Mouse (Mus musculus) left cerebral cortex, postnatal 25 days (tissue): ENCODE results near the gene Gm20708. TPM values are rescaled to one million over a fixed set of nuclear protein-coding genes. Genes with fewer than 3 reads are reported as not detected.
A peak's percentile ranks its signal among the peaks of the same experiment; 100 is the strongest.
"Not testable (repeated sequence)": the region's sequence is repeated elsewhere in the genome, so short reads cannot be mapped to it uniquely, and the experiment has no call there.

Source experiments
- DNase-seq, 2 experiments: peaks; one replicate each; pipeline ENCODE4 v3.0.0; 2022; ENCODE audit warnings: low spot score in 2 of 2, mixed read lengths in 1 of 2
- intact Hi-C: fragments of 180-260 bp; cut with DNase I; formaldehyde crosslinking; loops from one replicate; pipeline ENCODE4 v1.15.1; 2025
- total RNA-seq, 2 experiments: library from RNA; stranded (reverse); gene quantifications; 2 replicates each; pipeline ENCODE4 v1.2.3; 2021

Gene Gm20708
- total RNA-seq, 2 experiments from 2014 or later, result 1.7 to 2.4 TPM

DNA sequence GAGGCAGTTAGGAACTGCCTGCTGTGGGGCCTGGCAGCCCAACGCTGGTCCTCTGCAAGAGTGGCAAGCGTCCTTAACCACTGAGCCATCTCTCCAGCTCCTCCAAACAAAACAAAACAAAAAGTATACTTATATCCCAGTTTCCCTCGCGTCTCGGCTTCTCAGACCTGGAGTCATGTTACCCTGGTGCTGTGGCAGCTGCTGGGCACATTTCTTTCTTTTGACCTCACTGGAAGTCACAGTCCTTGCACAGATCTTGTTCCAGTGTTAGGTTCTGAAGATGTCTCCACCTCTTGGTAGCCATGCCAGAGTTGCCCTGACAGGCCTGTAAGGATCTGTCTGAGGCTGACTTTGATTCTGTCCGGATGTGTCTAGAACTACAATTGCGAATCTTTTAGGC, 7.8 kb upstream of the Gm20708 start:
- intact Hi-C loops, result no loop called here
- no peak for DNase-seq

DNA sequence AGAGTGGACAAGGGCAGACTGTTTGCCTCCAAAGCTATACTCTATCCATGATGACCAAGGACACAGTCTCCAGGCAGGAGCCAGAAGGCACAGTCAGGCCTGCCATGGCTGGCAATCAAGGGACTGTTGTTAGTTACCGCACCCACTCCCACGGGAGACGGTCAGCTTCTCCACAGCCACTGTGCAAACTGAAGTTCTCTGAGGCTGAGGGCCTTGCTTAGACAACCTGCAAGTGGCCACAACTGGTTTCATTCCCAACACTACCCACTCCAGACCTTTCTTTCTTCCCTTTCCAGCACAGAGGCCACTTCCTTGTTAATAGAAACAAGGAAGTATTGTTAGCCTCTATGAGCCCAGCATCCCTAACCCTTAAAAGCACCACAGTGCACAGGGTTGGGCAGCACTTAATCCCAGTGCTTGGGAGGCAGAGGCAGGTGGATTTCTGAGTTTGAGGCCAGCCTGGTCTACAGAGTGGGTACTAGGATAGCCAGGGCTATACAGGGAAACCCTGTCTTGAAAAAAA, 6.2 kb upstream of the Gm20708 start:
- intact Hi-C loops, result no loop called here
- no peak for DNase-seq

DNA sequence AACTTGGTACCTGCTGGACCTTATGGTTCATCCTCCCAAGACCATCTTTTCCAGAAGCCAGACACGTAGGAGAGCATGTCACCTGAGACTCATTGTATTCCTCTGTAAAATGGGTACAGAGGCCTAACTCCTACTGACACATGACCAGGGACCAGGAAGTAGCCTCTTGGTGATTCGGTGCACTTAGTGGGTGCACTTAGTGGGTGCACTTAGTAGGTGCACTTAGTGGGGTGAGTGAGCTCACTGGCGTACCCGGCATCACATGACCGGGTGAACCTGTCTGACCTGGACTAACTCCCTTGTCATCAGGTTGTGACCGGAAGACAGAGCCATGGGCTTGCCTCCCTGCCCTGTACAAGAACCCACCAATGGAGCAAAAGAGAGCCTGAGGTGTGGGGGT, 2.7 kb upstream of the Gm20708 start:
- DNase-seq, result no peak
- intact Hi-C loops, result no loop called here

DNA sequence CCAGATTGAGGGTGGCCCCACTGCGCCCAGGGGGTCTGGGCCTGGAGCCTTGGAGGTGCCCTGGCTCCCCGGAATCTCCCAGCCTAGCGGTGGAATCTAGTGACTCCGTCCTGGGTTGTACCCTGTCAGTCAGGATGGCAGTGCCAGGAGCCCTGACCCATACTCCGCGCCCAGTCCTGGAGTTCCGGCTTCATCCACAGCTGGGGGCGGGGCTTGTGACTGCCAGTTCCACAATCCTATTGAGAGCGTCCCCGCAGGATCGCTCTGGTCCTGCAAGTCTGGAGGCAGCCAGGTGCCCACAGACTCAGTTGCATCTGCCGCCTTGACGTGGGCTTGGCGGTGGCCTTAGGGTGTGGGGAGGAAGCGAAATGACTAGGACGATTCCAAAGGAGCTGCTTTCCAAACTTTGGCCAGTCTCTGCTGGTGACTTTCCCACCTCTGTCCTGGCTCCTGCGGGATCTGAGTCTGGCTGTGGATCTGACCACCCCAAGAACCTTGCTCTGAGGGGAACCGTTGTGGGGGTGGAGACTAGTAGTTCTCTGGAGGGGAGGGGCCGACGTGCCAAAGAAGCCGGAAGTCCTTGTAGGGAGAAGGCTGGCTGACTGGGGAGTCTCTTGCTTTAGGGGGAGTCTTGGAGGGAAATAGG, 1.1 kb downstream of the Gm20708 start:
- DNase-seq, result peak; percentile 56 to 57
- intact Hi-C loops, result no loop called here

DNA sequence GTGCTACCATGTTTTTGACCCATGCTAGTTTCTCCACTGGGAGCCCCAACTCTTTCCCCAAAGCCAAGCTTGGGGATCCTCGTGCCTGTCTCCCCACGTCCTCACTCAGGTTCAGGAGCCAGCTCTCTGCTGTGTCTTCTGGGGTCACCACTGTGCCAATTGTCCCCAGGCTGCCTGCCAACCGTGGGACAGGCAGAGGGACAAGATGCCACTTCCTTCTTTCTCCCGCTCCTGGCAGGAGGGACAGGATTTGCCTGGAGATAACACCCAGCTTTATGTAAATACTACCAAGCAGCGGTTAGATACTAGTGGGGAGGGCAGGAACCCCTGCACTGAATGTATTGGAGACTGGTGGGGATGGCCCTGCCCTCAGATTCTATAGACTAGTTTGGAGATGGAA, 4.4 kb downstream of the Gm20708 start:
- intact Hi-C loops, result no loop called here
- DNase-seq, result no peak

DNA sequence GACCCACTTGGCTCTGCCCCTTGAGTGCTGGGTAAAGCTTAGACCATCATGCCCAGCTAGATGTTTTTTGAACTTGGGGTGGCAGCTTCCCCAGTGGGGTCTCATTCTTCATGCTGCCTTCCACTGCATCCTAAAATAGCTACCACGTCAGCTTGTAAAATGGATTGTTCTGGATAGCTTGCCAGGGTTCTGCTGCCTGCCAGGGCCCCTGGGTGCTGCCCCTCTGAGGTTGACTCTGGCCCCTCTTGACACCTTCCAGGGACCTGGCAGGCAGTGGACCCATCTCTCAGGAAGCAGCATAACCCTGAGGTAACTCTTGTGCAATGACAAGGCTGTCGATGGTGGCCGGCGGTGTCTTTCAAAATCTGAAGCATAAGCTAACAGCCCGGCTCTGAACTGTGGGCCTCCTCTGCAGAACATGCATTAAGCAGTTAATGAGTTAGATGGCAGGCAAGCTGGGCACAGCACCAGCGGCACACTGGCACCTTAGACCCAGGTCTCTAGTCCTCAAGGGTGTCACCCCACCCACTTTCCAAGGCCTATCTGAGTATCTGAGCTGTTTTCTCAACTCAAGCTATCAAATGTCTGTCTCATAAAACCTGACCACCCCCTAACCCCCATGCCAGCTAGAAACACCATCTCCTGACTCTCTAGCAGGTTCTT, 5.4 kb downstream of the Gm20708 start:
- intact Hi-C loops, result no loop called here
- DNase-seq, result no peak

DNA sequence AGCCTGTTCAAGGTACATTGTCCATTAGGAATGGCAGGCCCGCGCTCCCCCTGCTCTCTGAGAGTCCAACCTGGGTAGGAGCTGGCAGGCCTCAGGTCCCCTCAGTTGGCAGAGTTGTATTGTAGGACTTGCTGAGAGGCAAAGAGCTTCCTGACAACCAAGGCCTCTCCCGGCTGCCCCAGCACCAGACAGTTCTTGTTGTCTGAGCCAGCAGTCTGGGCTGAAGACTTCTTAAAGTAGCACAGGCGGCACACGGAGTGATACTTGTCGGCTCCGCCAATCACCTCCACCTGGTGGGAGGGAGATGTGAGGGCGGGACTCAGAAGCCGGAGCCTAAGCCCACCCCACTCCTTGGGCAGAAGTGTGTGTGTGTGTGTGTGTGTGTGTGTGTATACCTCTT, 6.4 kb downstream of the Gm20708 start:
- intact Hi-C loops, result not testable (repeated sequence)
- DNase-seq, result peak in 1 of 2 experiments; percentile 31

DNA sequence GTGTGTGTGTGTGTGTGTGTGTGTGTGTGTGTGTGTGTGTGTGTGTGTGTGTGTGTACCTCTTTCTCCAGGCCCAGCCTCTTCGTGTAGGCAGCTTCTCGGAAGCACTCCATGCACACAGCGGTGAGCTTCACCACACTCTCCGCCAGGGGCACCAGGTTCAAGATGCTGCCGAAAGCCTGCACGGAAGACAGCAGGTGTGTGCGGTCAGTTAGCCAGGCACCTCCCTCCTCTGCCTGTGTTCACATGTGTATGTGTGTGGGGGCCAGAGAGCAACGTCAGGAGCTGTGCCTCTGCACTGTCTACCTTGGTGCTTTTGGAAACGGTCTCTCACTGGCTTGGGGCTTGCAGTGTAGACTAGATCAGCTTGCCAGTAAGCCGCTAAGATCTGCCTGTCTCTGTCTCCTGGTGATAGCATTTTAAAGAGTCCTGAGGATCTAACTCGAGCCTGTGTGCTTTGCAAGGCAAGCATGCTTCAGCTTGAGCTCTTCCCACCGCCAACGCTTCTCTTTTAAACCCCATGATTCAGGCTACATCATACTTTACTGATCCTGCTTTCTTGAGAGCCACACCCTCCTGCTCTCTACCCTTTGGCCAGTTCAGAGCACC, 7.0 kb downstream of the Gm20708 start:
- peak in 1 of 2 experiments; percentile 53 for DNase-seq
- intact Hi-C loops, result no loop called here

DNA sequence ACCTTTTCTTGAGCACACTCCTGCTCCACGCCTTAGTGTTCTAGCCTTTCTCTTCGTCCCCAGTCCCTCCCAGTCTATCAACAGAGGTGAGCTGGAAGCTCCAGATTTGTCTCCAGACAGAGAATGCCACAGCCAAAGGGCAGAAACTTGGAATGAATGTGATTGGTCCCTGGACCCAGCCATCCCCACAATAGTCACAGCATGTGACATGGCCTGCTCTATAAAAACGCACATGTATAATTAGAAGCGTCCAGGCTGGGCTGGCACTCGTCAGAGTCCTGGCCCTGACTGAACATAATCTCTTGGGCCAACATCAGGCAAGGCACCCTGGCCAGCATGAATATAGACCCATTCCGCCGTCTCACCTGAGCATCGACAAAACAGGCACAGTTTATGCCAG, 9.6 kb downstream of the Gm20708 start:
- intact Hi-C loops, result no loop called here
- no peak for DNase-seq

DNA sequence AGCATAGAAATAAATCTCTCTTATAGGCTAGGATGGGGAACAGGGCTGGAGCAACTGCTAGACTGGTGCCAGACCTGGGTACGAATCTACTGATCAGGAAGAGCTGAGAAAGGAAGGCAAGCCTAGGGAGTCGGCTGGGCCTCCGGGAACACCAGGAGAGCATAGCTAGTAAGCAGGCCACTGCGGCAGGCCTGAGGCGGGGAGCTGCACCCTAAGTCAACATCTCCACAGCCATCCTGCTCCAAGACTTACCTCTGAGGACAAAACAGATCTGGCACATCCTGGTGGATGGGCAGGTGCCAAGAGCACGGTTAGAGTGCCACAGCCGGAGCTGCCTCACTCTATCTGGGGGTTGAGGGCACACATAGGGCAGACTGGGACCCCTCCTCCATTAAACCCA, 10.7 kb downstream of the Gm20708 start:
- intact Hi-C loops, result loop anchor here (5.0 to 10.0 kb wide), 2 partner anchors 453 to 575 kb away; no protein-coding TSS in a partner anchor
- DNase-seq, result no peak

DNA sequence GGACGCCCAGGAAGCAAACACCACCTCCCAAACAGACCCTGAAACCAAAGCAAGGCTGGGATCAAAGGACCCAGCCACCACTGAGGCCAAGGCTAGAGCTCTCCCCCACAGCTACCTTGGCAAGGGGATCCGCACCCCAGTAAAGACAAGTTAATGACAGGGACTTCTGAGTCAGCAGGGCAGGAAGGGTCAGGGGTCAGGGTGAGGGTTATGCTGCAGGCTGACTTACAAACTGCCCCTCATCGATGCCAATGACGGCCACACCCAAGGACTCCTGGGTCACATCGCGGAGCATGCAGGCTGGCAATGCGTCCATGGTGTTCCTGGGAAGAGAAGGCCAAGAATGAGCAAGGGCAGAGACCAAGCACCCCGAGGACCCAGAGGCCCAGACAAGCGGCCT, 12.4 kb downstream of the Gm20708 start:
- no peak for DNase-seq
- intact Hi-C loops, result loop anchor here (5.0 to 10.0 kb wide), 2 partner anchors 455 to 577 kb away; no protein-coding TSS in a partner anchor

DNA sequence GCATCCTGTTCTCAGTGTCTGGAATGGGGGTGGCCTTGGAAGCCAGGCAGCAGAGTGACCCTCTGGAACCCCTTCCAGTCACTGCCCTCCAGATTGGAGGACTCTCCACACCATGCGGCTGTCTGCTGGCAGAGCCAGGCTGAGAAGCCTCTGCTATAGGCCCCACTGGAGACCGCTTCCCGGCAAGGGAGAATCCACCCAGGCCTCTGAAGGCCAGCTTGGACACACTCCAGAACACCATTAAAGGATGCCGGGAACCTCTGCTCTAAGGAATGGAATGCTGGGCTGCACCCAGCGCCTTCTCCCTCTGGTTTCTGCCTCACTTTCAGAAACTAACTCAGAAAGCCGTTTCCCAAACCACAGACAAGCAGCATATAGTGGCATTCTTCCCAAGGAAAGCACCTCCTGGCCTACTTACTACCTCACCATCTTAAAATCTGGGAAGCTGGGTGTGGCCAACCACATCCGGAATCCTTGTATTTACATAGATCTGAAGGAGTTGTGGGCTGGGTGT, 13.3 kb downstream of the Gm20708 start:
- intact Hi-C loops, result loop anchor here (5.0 to 10.0 kb wide), 2 partner anchors 455 to 578 kb away; no protein-coding TSS in a partner anchor
- DNase-seq, result no peak

DNA sequence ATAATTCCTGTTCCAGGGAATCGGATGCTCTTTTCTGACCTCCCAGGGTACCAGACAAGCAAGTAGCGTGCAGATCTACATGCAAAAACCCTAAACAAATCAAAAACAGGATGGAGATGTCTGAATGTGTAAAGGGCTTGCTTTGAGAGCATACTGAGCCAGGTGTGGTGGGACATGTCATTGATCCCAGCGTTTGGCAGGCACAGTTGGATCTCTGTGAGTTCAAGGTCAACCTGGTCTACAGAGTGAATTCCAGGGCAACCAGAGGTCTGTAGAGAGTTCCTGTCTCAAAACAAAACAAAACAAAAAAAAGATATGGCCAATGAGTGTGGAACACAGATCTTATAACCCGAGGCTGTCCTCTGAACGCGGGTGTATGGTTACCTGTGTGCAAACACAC, 13.9 kb downstream of the Gm20708 start:
- no peak for DNase-seq
- intact Hi-C loops, result loop anchor here (5.0 to 10.0 kb wide), 2 partner anchors 456 to 579 kb away; no protein-coding TSS in a partner anchor

DNA sequence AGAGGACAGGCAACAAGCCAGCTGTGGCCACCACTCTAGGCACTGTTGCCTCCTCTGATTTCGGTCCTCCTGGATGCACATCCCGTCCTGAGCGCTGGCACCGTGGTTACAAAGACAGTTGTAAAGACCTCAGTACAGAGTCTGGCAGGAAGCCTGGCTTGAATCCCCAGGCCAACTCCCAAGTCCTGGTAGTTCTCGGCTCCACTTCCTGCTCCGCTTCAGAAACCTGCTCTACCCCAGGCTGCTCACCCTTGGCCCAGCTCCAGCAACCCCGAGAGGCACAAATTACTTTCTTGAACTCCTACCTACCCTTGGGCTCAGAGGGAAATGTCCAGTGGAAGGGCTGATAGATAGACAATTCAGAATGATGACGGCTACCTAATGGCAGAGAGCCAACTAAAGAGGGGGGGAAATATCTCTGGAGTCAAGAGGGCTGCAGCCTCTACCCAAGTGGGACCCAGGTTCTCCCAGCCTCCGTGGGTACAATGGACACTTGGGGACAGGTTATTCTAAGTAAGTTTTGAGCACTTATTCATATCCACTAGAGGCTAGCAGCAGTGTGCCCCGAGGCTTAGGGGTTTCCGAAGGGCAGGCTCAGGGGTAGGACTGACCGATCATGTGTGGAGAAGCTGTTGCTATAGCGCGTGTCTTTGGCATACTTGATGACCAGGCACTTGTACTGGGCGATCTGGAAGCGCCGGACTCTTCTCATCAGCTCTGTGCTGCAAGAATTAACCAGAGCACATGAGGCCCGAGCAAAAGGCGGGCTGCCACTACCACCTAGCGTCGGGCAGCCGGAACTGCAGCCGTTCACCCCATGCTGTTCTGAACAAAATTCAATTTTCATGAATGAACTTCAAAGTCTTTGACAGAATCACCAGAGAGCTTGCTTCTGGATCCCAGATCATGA, 14.8 kb downstream of the Gm20708 start:
- intact Hi-C loops, result loop anchor here (1.0 to 10.0 kb wide), 6 partner anchors 34 to 580 kb away; no protein-coding TSS in a partner anchor
- DNase-seq, result peak; percentile 77 to 87

DNA sequence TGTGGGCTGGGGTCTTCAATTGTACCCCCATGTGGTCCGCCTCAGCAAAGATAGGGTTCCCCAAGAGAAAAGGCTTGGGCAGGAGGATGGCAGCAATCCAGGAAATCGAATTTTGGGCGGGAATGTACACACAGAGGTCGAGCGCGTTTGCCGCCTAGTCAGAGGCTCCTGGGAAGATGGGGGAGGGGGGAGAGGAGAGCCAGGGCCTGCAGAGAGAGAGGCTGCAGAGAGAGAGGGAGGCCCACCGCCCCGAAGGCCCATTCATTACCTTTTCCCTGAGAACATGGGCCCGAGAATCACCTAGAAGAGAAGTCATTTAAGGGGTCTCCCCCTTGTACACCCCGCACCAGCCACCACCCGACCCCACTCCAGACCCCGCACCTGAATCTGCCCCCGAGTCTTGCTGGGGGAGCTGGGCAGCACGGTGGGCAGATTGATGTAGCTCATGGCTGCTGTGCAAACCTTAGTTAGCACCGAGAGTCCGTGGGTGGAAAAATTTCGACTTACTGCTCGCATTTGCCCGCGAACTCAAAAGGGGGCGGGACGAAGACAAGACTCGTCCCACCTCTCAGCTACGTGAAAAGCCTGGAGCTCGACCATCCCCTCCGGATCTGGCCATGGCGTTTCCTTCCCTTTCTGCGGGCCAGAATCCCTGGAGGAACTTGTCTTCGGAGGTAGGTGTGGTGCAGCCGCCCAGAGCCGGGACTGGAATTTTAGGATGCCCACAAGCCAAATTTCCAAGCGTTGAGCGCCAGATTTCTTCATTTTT, 16.0 kb downstream of the Gm20708 start, which contains the start of the genes Afmid and Tk1:
Gene Afmid (plus strand): TSS at position 592 of the 769 bp plus-strand sequence.
Gene Tk1 (minus strand): TSS at position 760 of the 769 bp plus-strand sequence.
- peak in 1 of 2 experiments; percentile 54 for DNase-seq
- intact Hi-C loops, result loop anchor here (2.0 to 10.0 kb wide), 3 partner anchors 117 to 581 kb away; no protein-coding TSS in a partner anchor

DNA sequence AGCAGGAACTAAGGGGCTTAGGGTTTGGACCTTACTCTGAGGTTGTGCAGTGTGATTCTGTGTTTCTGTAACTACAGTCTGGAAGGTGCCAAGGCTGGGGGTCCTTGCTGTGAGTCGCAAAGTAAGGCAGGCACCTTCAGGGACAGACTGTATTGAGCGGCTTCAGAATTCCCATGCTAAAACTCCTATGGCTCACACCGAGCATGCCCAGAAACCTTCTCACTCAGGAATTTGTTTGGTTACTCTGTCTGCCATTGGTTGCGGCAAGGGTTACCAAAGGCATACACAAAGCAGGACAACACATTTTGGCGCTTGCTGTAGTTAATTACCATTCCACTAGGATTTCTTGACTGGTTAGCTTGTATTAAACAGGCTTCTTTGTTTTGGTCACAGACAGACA, 16.7 kb downstream of the Gm20708 start:
- intact Hi-C loops, result loop anchor here (10.0 kb wide), 1 partner anchor 581 kb away; no protein-coding TSS in a partner anchor

DNA sequence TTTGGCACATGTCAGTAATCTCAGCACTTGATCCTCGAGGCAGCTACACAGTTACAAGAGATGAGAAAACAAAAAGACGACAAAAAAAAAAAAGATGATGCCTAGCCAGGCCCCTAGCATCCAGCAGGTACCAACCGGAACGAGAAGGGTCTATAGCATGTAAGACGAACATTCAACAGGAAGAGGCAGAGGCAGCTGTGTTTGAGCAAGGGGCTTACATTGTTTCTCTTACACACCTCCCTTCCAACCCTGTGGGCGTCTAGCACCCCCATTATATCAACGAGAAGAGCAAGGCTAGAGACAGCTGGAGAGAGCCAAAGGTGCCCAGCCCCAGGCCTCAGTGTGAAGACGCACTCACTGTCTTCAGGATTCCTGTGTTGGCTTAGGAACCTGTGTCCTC, 17.4 kb downstream of the Gm20708 start:
- intact Hi-C loops, result loop anchor here (10.0 kb wide), 1 partner anchor 582 kb away; no protein-coding TSS in a partner anchor
- DNase-seq, result no peak

More for the DNA sequence above, 16.7 kb downstream of the Gm20708 start:
- DNase-seq, result no peak

DNA sequence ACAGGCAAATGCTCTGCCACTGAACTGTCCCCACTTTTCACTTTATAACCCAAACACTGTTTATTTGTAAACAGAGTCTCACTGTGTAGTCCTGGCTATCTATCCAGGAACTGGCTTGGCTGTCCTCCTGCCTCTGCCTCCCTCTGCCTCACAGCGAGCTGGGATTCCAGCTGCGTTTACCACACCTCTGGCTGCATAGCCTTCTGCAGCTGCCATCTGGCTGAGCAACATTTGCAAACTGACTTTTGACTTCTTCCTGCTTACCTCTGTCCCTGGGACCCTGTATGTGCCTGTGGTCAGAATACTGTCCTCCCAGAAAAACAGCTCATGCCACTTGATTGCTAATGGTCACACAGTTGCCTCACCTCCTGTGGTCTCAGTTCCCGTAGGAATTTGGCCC, 17.9 kb downstream of the Gm20708 start:
- DNase-seq, result no peak
- intact Hi-C loops, result loop anchor here (10.0 kb wide), 1 partner anchor 583 kb away; no protein-coding TSS in a partner anchor
